Mouse (Mus musculus) layer of hippocampus, postnatal 14 days (tissue): ENCODE measurements at regions not wholly inside any gene's neighbourhood (a gene's known extent, or its start where the extent isn't known, plus 50 kb on each side); places are given as distances from the start of the nearest gene placed in this dataset.

ENCODE experiments used
- DNase-seq, 2 experiments: peaks; one replicate each; pipeline ENCODE4 v3.0.0; 2021 to 2022; ENCODE audit warnings: low spot score in 2 of 2, mixed read lengths in 1 of 2

DNA sequence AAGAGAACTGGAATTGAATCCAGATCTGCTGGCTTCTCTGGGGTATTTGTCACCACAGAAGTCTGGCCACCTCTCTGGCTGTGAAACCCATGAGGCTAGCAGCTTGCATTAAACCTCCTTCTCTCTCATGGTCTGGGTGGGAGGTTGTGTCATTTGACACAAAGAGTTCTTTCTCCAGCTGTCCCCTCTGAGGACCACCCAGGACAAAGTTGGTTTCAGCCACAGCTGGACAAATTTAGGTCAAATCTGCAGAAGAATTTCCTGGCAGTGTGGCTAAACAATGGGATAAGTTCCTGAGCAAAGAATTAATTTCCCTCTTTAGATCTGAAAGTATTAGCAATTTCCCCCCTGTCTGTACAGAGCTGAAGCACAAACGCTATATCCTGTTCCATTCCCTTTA is 73.9 kb upstream of the Trib2 start:
- no peak for DNase-seq

- no peak for DNase-seq
Observed at GRCm38 (mm10) chr12:15879907-15880430, 63.2 kb upstream of the Trib2 start.
